Mouse (Mus musculus): ENCODE results near the gene Smtn. TPM values are rescaled to one million over a fixed set of nuclear protein-coding genes. Genes with fewer than 3 reads are reported as not detected.

The Smtn gene
- polyA plus RNA-seq, 1 experiment, result 46.4 TPM

DNA sequence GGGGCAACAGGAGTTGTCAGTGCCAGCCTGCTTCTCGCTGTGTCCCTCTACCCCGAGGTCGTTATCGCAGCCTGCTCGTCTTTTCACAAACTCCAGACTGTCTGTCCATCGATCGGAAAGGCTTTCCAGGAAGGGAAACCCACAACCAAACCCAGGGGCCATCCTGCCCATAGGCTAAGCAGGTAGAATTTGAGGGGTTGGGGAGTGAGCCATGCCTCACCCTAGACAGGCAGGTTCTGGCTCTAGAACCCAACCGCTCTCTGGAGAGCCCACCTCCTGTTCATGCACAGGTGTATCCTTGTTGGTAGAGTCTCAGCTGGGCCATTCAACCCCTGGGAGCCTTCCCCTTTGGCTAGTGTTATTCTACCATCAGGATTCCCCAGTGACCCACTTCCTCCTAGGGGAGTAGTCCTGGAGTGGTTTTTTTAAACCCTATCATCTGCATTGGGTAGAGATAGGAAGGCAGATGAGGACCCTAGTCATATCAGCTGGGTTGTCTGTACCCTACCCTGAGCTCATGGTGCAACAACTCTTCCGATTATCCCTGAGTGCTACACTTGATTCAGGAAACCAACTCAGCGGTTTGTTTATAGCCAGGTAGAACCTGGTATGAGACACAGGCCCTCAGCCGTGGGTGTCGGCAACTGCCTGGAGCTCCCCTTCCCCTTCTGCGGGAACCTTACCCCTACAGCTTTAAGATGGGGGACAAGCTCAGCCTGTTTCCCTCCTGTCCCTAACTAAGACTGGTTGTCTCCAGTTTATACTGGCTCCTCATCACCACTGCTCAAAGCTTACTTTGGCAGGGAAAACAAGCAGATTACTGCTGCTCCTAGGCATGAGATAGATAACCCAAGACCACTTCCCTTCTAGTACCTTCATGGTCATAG lies 22.3 kb downstream of the Smtn start:
- TF ChIP-seq CTCF (IDR thresholded peaks at IDR 0.05; ENCODE audit: extremely low read depth, insufficient read length, insufficient replicate concordance, low read depth, low read length) (no peak), POLR2A (IDR thresholded peaks at IDR 0.05; ENCODE audit: low read depth, low read length) (no peak)

DNA sequence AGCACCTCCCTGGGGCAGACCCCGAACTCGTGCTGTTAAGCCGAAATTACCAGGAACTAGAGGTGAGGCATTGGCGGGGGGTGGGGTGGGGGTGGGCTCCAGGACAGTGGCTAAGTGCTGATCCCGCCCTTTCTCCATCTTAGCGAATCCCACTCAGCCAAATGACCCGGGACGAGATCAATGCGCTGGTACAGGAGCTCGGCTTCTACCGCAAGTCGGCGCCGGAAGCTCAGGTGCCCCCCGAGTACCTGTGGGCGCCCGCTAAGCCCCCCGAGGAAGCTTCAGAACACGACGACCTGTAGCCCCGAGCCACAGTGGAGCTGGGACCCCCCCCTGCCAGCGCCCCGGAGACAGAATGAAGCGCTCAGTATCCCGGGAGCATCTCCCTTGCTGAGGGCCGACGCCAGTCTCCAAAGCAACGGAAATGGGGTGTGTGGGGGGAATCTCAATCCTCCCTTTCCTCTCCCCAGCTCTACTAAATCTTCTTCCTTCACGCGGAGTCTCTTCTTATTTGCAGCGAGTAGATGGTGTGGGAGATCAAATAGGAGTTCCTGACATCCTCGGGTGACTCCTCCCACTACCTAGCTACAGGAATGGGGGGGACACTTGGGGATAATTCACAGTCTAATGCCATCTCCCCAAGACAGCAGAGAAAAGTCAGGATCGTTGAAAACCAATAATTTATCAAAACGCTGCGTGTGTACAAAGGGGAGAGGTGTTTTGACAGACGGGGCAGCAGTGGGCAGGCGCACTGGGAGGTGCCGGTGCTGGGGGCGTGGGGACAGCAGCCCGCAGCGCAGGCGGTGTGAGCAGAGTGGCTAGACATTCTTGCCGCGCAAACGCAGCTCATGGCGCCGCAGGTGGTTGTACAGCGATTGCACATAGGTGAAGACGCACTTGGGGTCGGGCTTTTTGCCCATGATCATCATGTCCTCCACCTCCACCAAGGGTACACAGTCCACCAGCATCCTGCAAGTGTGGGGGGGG lies 23.3 kb downstream of the Smtn start:
- Histone ChIP-seq H3K27me3 (ENCODE audit: control insufficient read depth, insufficient read depth, low read length) (peaks cover 6% of the 10 kb centered on the region), H3K36me3 (ENCODE audit: control insufficient read depth, insufficient read depth, low read length) (peaks cover 11% of the 10 kb centered on the region), H3K4me1 (ENCODE audit: control insufficient read depth, insufficient read depth, insufficient read length, low read length) (peaks cover 7% of the 10 kb centered on the region), H3K27ac (ENCODE audit: insufficient read depth, low read depth, low read length) (no peak overlapping the region), H3K4me3 (ENCODE audit: low read depth, low read length) (peak overlapping the region; percentile 25)
- WGBS, result 7% methylated on average over 50 of the region's 50 CpGs
- TF ChIP-seq POLR2A (IDR thresholded peaks at IDR 0.05; ENCODE audit: low read depth, low read length) (no peak), CTCF (IDR thresholded peaks at IDR 0.05; ENCODE audit: extremely low read depth, insufficient read length, insufficient replicate concordance, low read depth, low read length) (no peak)

More for the DNA sequence above, 22.3 kb downstream of the Smtn start:
- Histone ChIP-seq H3K4me1 (ENCODE audit: control insufficient read depth, insufficient read depth, insufficient read length, low read length) (peaks cover 7% of the 10 kb centered on the region), H3K4me3 (ENCODE audit: low read depth, low read length) (peak overlapping the region; percentile 25), H3K36me3 (ENCODE audit: control insufficient read depth, insufficient read depth, low read length) (peaks cover 20% of the 10 kb centered on the region), H3K27me3 (ENCODE audit: control insufficient read depth, insufficient read depth, low read length) (peaks cover 6% of the 10 kb centered on the region), H3K27ac (ENCODE audit: insufficient read depth, low read depth, low read length) (peak overlapping the region; percentile 31)
- 50% methylated on average over 13 of the region's 13 CpGs for WGBS

DNA sequence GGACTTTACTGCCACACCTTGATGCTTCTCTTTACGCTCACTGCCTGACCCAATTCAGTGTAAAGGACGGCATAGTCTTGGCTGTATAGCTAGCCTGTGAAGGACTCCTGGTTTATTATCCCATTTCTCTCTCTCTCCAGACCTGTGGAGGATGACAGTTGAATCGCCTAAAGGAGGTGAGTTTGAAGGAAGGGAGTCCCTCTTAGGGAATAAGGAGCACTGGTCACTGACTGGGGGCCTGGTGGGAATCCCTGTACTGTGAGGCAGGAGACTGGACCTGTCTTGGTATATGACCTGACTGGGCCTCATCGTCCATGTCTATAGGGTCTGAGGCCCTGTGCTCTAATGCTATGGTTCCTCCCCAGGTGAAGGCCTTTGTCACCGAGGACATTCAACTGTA lies 24.3 kb downstream of the Smtn start:
- WGBS, result 78% methylated on average over 5 of the region's 5 CpGs
- H3K4me3 ChIP-seq (ENCODE audit: low read depth, low read length), result no peak overlapping the region
- peaks cover 10% of the 10 kb centered on the region for H3K4me1 ChIP-seq (ENCODE audit: control insufficient read depth, insufficient read depth, insufficient read length, low read length)
- H3K36me3 ChIP-seq (ENCODE audit: control insufficient read depth, insufficient read depth, low read length), result peaks cover 2% of the 10 kb centered on the region; the same call in 1 of the 2 replicates
- H3K27me3 ChIP-seq (ENCODE audit: control insufficient read depth, insufficient read depth, low read length), result peaks cover 6% of the 10 kb centered on the region
- 0 out of 2 replicates have a peak overlapping the region, but pooled peaks have one; percentile 0 for H3K27ac ChIP-seq (ENCODE audit: insufficient read depth, low read depth, low read length)
- no peak for TF ChIP-seq CTCF (IDR thresholded peaks at IDR 0.05; ENCODE audit: extremely low read depth, insufficient read length, insufficient replicate concordance, low read depth, low read length)
- no peak for TF ChIP-seq POLR2A (IDR thresholded peaks at IDR 0.05; ENCODE audit: low read depth, low read length)

DNA sequence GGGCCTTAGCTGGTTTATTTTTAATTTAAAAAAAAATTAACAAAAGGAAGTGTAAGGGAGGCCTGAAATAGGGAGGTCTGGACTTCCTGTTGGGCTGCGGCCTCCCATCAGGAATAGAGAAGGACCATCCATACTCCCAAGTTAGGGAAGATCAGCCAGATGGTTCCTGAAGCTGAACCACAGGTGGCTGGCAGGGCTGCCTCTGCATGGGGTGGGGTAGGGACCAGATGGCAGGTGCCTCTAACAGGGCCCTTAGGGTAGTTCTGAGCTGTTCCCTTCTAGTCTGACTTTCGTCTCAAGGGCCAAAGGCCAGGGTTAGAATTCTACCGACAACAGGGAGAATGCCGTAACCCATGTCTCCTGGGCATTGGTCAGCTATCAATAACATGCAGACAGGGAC lies 24.8 kb downstream of the Smtn start:
- Histone ChIP-seq H3K27ac (ENCODE audit: insufficient read depth, low read depth, low read length) (0 out of 2 replicates have a peak overlapping the region, but pooled peaks have one; percentile 0), H3K4me3 (ENCODE audit: low read depth, low read length) (peak overlapping the region; percentile 71), H3K27me3 (ENCODE audit: control insufficient read depth, insufficient read depth, low read length) (peaks cover 6% of the 10 kb centered on the region), H3K36me3 (ENCODE audit: control insufficient read depth, insufficient read depth, low read length) (0 out of 2 replicates have a peak, but pooled peaks cover 2% of the 10 kb centered on the region), H3K4me1 (ENCODE audit: control insufficient read depth, insufficient read depth, insufficient read length, low read length) (peaks cover 14% of the 10 kb centered on the region)
- TF ChIP-seq POLR2A (IDR thresholded peaks at IDR 0.05; ENCODE audit: low read depth, low read length) (no peak), CTCF (IDR thresholded peaks at IDR 0.05; ENCODE audit: extremely low read depth, insufficient read length, insufficient replicate concordance, low read depth, low read length) (no peak)
- 58% methylated on average over 4 of the region's 4 CpGs for WGBS

DNA sequence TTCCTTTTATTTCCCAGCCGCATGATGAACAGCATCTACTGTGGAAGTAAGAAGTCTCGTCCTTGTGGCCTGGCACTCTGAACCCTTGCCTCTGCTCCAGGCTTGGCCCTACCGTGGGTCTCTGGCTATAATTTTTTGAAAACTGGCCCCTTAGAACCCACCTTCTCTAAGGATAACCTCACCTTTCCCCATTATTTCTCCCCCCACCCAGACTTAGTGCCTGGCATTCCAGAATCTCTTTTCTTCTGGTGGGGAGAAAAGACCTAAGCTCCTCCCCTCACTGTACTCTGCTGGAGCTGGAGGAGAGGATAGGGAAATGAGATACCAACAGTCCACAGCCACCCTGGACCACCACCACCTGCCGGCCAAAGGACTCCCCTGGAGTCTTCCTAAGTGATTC lies 25.2 kb downstream of the Smtn start:
- 42% methylated on average over 4 of the region's 4 CpGs for WGBS
- 0 out of 2 replicates have a peak, but pooled peaks cover 2% of the 10 kb centered on the region for H3K36me3 ChIP-seq (ENCODE audit: control insufficient read depth, insufficient read depth, low read length)
- peak overlapping the region; percentile 71 for H3K4me3 ChIP-seq (ENCODE audit: low read depth, low read length)
- peak overlapping the region; percentile 28; the same call in 1 of the 2 replicates for H3K27ac ChIP-seq (ENCODE audit: insufficient read depth, low read depth, low read length)
- TF ChIP-seq CTCF (IDR thresholded peaks at IDR 0.05; ENCODE audit: extremely low read depth, insufficient read length, insufficient replicate concordance, low read depth, low read length), result no peak
- no peak for TF ChIP-seq POLR2A (IDR thresholded peaks at IDR 0.05; ENCODE audit: low read depth, low read length)
- peaks cover 17% of the 10 kb centered on the region for H3K4me1 ChIP-seq (ENCODE audit: control insufficient read depth, insufficient read depth, insufficient read length, low read length)
- H3K27me3 ChIP-seq (ENCODE audit: control insufficient read depth, insufficient read depth, low read length), result peaks cover 6% of the 10 kb centered on the region

DNA sequence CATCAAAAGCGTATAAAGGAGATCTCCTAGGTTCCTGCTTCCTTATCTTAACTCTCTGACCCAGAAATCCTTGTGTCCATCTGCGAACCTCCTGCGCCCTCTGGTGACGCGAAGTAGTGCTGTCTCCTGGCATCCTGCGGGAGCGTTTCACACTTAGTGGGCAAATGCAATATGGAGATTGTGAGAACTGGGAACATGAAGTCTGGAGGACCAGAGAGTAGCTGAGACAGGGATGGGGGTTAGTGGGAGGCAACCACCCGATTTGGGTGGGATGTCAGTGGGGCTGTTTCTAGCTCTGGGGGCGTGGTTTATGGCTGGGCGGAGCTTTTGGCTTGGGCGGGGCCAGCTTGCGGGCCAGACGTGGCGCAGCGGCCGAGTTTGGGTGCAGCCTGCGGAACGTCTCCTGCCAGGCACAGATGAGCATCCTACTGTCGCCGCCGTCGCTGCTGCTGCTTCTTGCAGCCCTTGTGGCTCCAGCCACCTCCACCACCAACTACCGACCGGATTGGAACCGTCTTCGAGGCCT lies 25.8 kb downstream of the Smtn start, which contains the start of gene Selenom:
TSS of gene Selenom (plus strand) at position 156 of the 526 bp plus-strand sequence.
- H3K4me1 ChIP-seq (ENCODE audit: control insufficient read depth, insufficient read depth, insufficient read length, low read length), result peaks cover 21% of the 10 kb centered on the region
- H3K4me3 ChIP-seq (ENCODE audit: low read depth, low read length), result peak within 1 kb of the TSS; percentile 71
- TF ChIP-seq CTCF (IDR thresholded peaks at IDR 0.05; ENCODE audit: extremely low read depth, insufficient read length, insufficient replicate concordance, low read depth, low read length) (peak; percentile 98), POLR2A (IDR thresholded peaks at IDR 0.05; ENCODE audit: low read depth, low read length) (peak; percentile 55; the same call in 1 of the 2 replicates)
- 0 out of 2 replicates have a peak, but pooled peaks cover 2% of the 10 kb centered on the region for H3K36me3 ChIP-seq (ENCODE audit: control insufficient read depth, insufficient read depth, low read length)
- H3K27ac ChIP-seq (ENCODE audit: insufficient read depth, low read depth, low read length), result peak within 1 kb of the TSS; percentile 28; the same call in 1 of the 2 replicates
- WGBS, result under 1% methylated on average over 26 of the region's 26 CpGs
- H3K27me3 ChIP-seq (ENCODE audit: control insufficient read depth, insufficient read depth, low read length), result peaks cover 6% of the 10 kb centered on the region
